Mouse (Mus musculus) stomach, postnatal 0 days (tissue): ENCODE measurements around the gene Vmn1r16. TPM values are rescaled to one million over a fixed set of nuclear protein-coding genes. Genes with fewer than 3 reads are reported as not detected.

Experiments used
- ATAC-seq: fragments of 200-750 bp; cut with Nextera tagmentation; 2 replicates; pipeline ENCODE4 v1.8.0; 2017; ENCODE audit not compliant: low FRiP score, low TSS enrichment
- DNase-seq: peaks from one replicate; pipeline ENCODE4 v3.0.0-alpha.2; 2016; ENCODE audit warnings: low spot score
- H3K27ac ChIP-seq: fragments of 300-500 bp; sonication (generic); replicated peaks from 2 replicates; pipeline ENCODE4 v1.5.1; 2014; ENCODE audit warnings: mild to moderate bottlenecking, control low read depth
- H3K27me3 ChIP-seq: fragments of 300-500 bp; sonication (generic); 2 replicates; pipeline ENCODE4 v1.6.1; 2014; ENCODE audit warnings: low read length; ENCODE audit not compliant: control insufficient read depth, insufficient read depth
- H3K36me3 ChIP-seq: fragments of 300-500 bp; sonication (generic); 2 replicates; pipeline ENCODE4 v1.6.1; 2014; ENCODE audit warnings: low read length, mixed read lengths; ENCODE audit not compliant: control insufficient read depth, insufficient read depth
- H3K4me1 ChIP-seq: fragments of 300-500 bp; sonication (generic); replicated peaks from 2 replicates; pipeline ENCODE4 v1.6.1; 2014; ENCODE audit warnings: antibody characterized with exemption; ENCODE audit not compliant: control insufficient read depth, insufficient read depth
- H3K4me2 ChIP-seq: fragments of 300-500 bp; sonication (generic); replicated peaks from 2 replicates; pipeline ENCODE4 v1.6.1; 2014; ENCODE audit warnings: low read depth, mild to moderate bottlenecking, control low read depth, moderate library complexity
- H3K4me3 ChIP-seq: fragments of 300-500 bp; sonication (generic); 2 replicates; pipeline ENCODE4 v1.5.1; 2014; ENCODE audit warnings: low read depth, low read length, control low read depth
- H3K9ac ChIP-seq: fragments of 300-500 bp; sonication (generic); 2 replicates; pipeline ENCODE4 v1.6.1; 2014; ENCODE audit warnings: mild to moderate bottlenecking, low read length, control low read depth, mixed read lengths
- H3K9me3 ChIP-seq: fragments of 300-500 bp; sonication (generic); 2 replicates; pipeline ENCODE4 v1.6.1; 2016; ENCODE audit warnings: low read length; ENCODE audit not compliant: control insufficient read depth
- CTCF ChIP-seq: IDR thresholded peaks from 2 replicates; pipeline ENCODE4 v1.5.1; 2016; ENCODE audit warnings: antibody characterized with exemption, low read depth, mild to moderate bottlenecking, moderate library complexity
- EP300 ChIP-seq: optimal IDR thresholded peaks from 2 replicates; pipeline ENCODE3; 2016; ENCODE audit warnings: antibody characterized with exemption
- WGBS: fragments of 180-500 bp; shearing (Covaris S2); extraction: QIAGEN DNeasy Blood & Tissue Kit; methylation state at CpG from one replicate; pipeline ENCODE4 v1.1.7; 2014; 5-methylcytosine and 5-hydroxymethylcytosine counted together
- polyA plus RNA-seq: library from polyadenylated mRNA; unstranded; fragments of >200 nt; fragmentation: Nextera tagmentation; extraction: Ambion mirVana; gene quantifications from 2 replicates; pipeline ENCODE4 v1.2.1, GENCODE M21; 2015

Gene Vmn1r16
- polyA plus RNA-seq, 1 experiment from 2014 or later: not detected

DNA sequence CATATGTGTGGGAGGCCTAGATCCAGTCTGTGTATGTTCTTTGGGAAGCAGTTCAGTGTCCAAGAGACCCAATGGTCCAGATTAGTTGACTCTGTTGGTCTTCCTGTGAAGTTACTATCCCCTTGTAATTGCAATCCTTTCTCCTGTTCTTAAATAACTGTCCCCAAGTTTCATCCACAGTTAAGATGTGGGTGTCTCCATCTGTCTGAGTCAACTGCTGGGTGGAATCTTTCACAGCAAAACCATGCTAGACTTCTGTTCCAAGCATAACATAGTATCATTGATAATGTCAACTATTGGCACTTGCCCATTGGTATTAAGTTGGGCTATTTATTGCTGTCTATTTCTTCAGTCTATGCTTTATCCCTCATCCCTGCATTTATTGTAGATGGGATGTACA, 50.3 kb downstream of the Vmn1r16 start:
- H3K4me2 ChIP-seq: no peak overlapping the region

DNA sequence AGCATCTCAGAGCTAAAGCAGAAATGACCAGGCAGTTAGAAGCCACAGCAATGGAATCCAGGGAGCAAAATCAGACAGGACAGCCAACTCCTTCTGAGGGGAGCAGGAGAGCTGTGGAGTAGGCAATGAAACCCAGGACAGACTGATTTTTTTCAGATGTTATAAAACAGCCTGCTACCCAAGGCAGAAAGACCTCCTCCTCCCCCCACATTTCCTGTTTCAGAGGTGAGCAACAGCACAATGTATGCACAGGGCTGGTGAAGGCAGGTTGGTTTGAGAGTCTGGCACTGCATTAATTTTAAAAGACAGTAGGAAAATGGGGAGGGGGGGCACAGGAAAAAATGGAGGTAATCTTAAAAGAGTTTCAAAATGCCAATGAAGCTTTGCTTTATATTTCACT, 56.8 kb downstream of the Vmn1r16 start:
- Histone ChIP-seq H3K9me3 (no peaks in the 10 kb centered on the region), H3K27me3 (no peaks in the 10 kb centered on the region), H3K4me3 (no peak overlapping the region), H3K4me1 (no peaks in the 10 kb centered on the region), H3K36me3 (no peaks in the 10 kb centered on the region), H3K4me2 (no peak overlapping the region), H3K9ac (no peak overlapping the region), H3K27ac (no peak overlapping the region)
- TF ChIP-seq CTCF (no peak), EP300 (no peak)
- ATAC-seq (no peak), DNase-seq (no peak)

More for the DNA sequence above, 50.3 kb downstream of the Vmn1r16 start:
- ATAC-seq: no peak
- no peak overlapping the region for H3K9ac ChIP-seq
- H3K9me3 ChIP-seq: no peaks in the 10 kb centered on the region
- no peak for DNase-seq
- H3K27ac ChIP-seq: no peak overlapping the region
- TF ChIP-seq EP300 (no peak), CTCF (no peak)
- no peaks in the 10 kb centered on the region for H3K36me3 ChIP-seq
- H3K4me1 ChIP-seq: no peaks in the 10 kb centered on the region
- H3K27me3 ChIP-seq: no peaks in the 10 kb centered on the region
- no peak overlapping the region for H3K4me3 ChIP-seq

DNA sequence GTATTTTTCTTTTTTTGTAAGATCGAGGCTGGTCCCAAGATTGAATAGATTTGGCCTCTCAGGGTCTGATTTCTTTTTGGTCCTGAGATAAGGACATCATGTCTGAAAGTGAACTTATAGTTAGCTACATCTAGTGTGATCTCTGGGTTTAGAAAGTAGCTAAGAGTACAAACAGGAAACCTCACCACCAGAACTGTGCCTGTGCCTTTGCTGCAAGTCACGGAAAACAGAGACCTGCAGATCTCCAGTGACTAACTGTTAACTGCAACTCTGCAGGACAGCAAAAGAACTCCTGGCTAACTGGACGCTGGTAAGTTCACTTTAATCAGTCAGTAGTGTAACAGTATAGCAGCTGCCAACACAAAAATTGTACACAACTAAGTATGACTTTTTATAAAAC, 57.4 kb downstream of the Vmn1r16 start:
- Histone ChIP-seq H3K9me3 (no peaks in the 10 kb centered on the region), H3K36me3 (no peaks in the 10 kb centered on the region), H3K27ac (no peak overlapping the region), H3K9ac (no peak overlapping the region), H3K4me3 (no peak overlapping the region), H3K4me1 (no peaks in the 10 kb centered on the region), H3K4me2 (no peak overlapping the region), H3K27me3 (no peaks in the 10 kb centered on the region)
- TF ChIP-seq EP300 (no peak), CTCF (no peak)
- no peak for ATAC-seq
- 58% methylated on average over 3 of the region's 3 CpGs for WGBS
- no peak for DNase-seq

Other genes with a start within 250 kb of the Vmn1r16 start
- not detected in 2 replicates for gene Vmn1r10, start 220.0 kb downstream of the Vmn1r16 start, polyA plus RNA-seq
- gene Vmn1r11, start 196.0 kb downstream of the Vmn1r16 start, polyA plus RNA-seq: not detected in 2 replicates
- not detected in 2 replicates for gene Vmn1r12, start 172.6 kb downstream of the Vmn1r16 start, polyA plus RNA-seq
- gene Vmn1r13, start 126.2 kb downstream of the Vmn1r16 start, polyA plus RNA-seq: 0.04 TPM in 1 of 2 replicates, not detected in the other
- not detected in 2 replicates for gene Vmn1r14, start 97.8 kb downstream of the Vmn1r16 start, polyA plus RNA-seq
- gene Vmn1r15, start 71.5 kb downstream of the Vmn1r16 start, polyA plus RNA-seq: not detected in 2 replicates
- gene Vmn1r17, start 34.2 kb upstream of the Vmn1r16 start, polyA plus RNA-seq: not detected in 2 replicates
- gene Vmn1r18, start 66.3 kb upstream of the Vmn1r16 start, polyA plus RNA-seq: 0.02 TPM in 1 of 2 replicates, not detected in the other
- not detected in 2 replicates for gene Vmn1r19, start 74.3 kb upstream of the Vmn1r16 start, polyA plus RNA-seq
- not detected in 2 replicates for gene Vmn1r20, start 99.4 kb upstream of the Vmn1r16 start, polyA plus RNA-seq
- 1.3 and 1.7 TPM in 2 replicates for gene Ppm1k, start 206.0 kb upstream of the Vmn1r16 start, polyA plus RNA-seq